Mouse (Mus musculus): ENCODE data around the gene Rgp1. TPM values are rescaled to one million over a fixed set of nuclear protein-coding genes. Genes with fewer than 3 reads are reported as not detected.

Gene Rgp1
- 13.7 and 15.7 TPM in 2 replicates for polyA plus RNA-seq (2015; fragmentation: Nextera tagmentation; extraction: Ambion mirVana)

DNA sequence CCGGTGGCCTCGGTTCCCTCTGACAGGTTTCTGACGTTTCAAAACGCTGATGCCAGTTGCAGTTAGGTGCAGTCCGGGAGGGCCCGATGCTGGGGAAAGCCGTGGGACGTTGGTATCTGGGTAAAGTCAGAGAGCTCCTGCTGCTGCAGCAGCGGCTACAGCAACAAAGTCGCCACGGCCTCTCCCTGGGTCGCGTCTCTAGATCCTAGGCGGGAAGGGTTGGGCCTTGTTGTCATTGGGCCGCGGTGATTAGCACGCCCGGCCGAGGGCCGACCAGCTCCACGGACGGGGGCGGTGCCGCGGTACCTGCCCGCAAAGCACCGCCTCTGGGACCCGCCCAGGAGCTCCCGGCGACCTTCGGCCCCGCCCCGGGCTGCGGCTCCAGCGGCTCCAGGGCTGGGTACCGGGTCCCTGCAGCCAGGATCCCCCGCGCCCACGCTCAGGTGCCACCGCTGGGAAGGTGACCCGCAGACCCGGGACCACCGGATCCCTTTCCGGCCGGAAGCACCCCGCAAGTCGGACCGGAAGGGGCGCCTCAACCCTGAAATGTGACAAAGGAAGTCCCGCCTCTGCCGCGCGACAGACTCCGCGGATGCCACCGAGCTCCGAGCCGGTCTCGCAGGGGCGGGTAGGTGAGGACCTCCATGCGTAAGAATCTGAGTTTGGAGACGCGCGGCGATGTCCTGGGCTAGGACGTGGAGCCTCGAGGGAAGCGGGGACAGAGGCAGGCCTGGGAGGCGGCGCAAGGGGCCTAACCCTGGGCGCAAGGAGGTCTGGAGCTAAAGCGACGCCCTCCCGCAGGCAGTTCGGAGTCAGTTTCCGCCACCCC, at the start of gene Rgp1, which contains the start of gene Gba2:
TSS of gene Rgp1 (plus strand) at position 340 of the 829 bp plus-strand sequence.
TSS of gene Gba2 (minus strand) at position 498 of the 829 bp plus-strand sequence.
- Histone ChIP-seq H3K9ac (replicated peaks; ENCODE audit: low read depth) (peak within 1 kb of the TSS; percentile 75), H3K27me3 (replicated peaks; ENCODE audit: insufficient read depth, low read length) (no peaks in the 10 kb centered on the region), H3K4me3 (ENCODE audit: low read depth, low read length) (peak within 1 kb of the TSS; percentile 83), H3K36me3 (ENCODE audit: insufficient read depth, low read length) (peaks cover 22% of the 10 kb centered on the region; the same call in 1 of the 2 replicates), H3K27ac (ENCODE audit: low read length) (peak within 1 kb of the TSS; percentile 83), H3K9me3 (ENCODE audit: low read length) (no peaks in the 10 kb centered on the region), H3K4me2 (replicated peaks; ENCODE audit: low read depth, low read length) (peak within 1 kb of the TSS; percentile 88), H3K4me1 (ENCODE audit: insufficient read depth, low read depth, low read length) (peaks cover 23% of the 10 kb centered on the region; the same call in 1 of the 2 replicates)
- ATAC-seq = peak; percentile 98
- TF ChIP-seq EP300 (IDR thresholded peaks at IDR 0.05) (no peak), CTCF (IDR thresholded peaks at IDR 0.05) (peak; percentile 32)
- DNase-seq (ENCODE audit: low spot score) = peak; percentile 96
- under 1% methylated on average over 74 of the region's 76 CpGs for WGBS

- Histone ChIP-seq H3K27me3 (replicated peaks; ENCODE audit: insufficient read depth, low read length) (no peaks in the 10 kb centered on the region), H3K9ac (replicated peaks; ENCODE audit: low read depth) (no peak overlapping the region), H3K27ac (ENCODE audit: low read length) (no peak overlapping the region), H3K4me1 (ENCODE audit: insufficient read depth, low read depth, low read length) (no peaks in the 10 kb centered on the region), H3K4me3 (ENCODE audit: low read depth, low read length) (no peak overlapping the region), H3K4me2 (replicated peaks; ENCODE audit: low read depth, low read length) (no peak overlapping the region), H3K36me3 (ENCODE audit: insufficient read depth, low read length) (peaks cover 27% of the 10 kb centered on the region), H3K9me3 (ENCODE audit: low read length) (no peaks in the 10 kb centered on the region)
- WGBS = 56% methylated on average over 8 of the region's 8 CpGs
- DNase-seq (ENCODE audit: low spot score) (no peak), ATAC-seq (no peak)
- TF ChIP-seq CTCF (IDR thresholded peaks at IDR 0.05) (no peak), EP300 (IDR thresholded peaks at IDR 0.05) (no peak)
Measured at GRCm38 (mm10) chr4:43530081-43530501, 48.4 kb upstream of the Rgp1 start.

GRCm38 (mm10) chr4:43530581-43530980, 47.9 kb upstream of the Rgp1 start:
- H3K4me2 ChIP-seq (replicated peaks; ENCODE audit: low read depth, low read length) = no peak overlapping the region
- H3K4me3 ChIP-seq (ENCODE audit: low read depth, low read length) = no peak overlapping the region
- H3K4me1 ChIP-seq (ENCODE audit: insufficient read depth, low read depth, low read length) = no peaks in the 10 kb centered on the region
- no peak for TF ChIP-seq EP300 (IDR thresholded peaks at IDR 0.05)
- peak; percentile 86 for TF ChIP-seq CTCF (IDR thresholded peaks at IDR 0.05)
- H3K36me3 ChIP-seq (ENCODE audit: insufficient read depth, low read length) = peaks cover 31% of the 10 kb centered on the region
- ATAC-seq (peak; percentile 70), DNase-seq (ENCODE audit: low spot score) (peak; percentile 92)
- H3K9ac ChIP-seq (replicated peaks; ENCODE audit: low read depth) = no peak overlapping the region
- H3K27ac ChIP-seq (ENCODE audit: low read length) = no peak overlapping the region
- no peaks in the 10 kb centered on the region for H3K9me3 ChIP-seq (ENCODE audit: low read length)
- H3K27me3 ChIP-seq (replicated peaks; ENCODE audit: insufficient read depth, low read length) = no peaks in the 10 kb centered on the region
- 15% methylated on average over 7 of the region's 7 CpGs for WGBS

GRCm38 (mm10) chr4:43533270-43533669, 45.2 kb upstream of the Rgp1 start:
- no peak overlapping the region for H3K4me3 ChIP-seq (ENCODE audit: low read depth, low read length)
- H3K27me3 ChIP-seq (replicated peaks; ENCODE audit: insufficient read depth, low read length) = no peaks in the 10 kb centered on the region
- H3K4me2 ChIP-seq (replicated peaks; ENCODE audit: low read depth, low read length) = no peak overlapping the region
- WGBS = 78% methylated on average over 9 of the region's 9 CpGs
- H3K4me1 ChIP-seq (ENCODE audit: insufficient read depth, low read depth, low read length) = no peaks in the 10 kb centered on the region
- H3K9me3 ChIP-seq (ENCODE audit: low read length) = no peaks in the 10 kb centered on the region
- ATAC-seq = no peak
- no peak for DNase-seq (ENCODE audit: low spot score)
- no peak for TF ChIP-seq EP300 (IDR thresholded peaks at IDR 0.05)
- no peak for TF ChIP-seq CTCF (IDR thresholded peaks at IDR 0.05)
- H3K36me3 ChIP-seq (ENCODE audit: insufficient read depth, low read length) = peaks cover 58% of the 10 kb centered on the region
- no peak overlapping the region for H3K27ac ChIP-seq (ENCODE audit: low read length)
- no peak overlapping the region for H3K9ac ChIP-seq (replicated peaks; ENCODE audit: low read depth)

GRCm38 (mm10) chr4:43535628-43536027, 42.9 kb upstream of the Rgp1 start:
- no peak overlapping the region for H3K4me2 ChIP-seq (replicated peaks; ENCODE audit: low read depth, low read length)
- H3K27me3 ChIP-seq (replicated peaks; ENCODE audit: insufficient read depth, low read length) = no peaks in the 10 kb centered on the region
- no peak overlapping the region for H3K27ac ChIP-seq (ENCODE audit: low read length)
- peaks cover 79% of the 10 kb centered on the region for H3K36me3 ChIP-seq (ENCODE audit: insufficient read depth, low read length)
- H3K9me3 ChIP-seq (ENCODE audit: low read length) = no peaks in the 10 kb centered on the region
- H3K4me3 ChIP-seq (ENCODE audit: low read depth, low read length) = no peak overlapping the region
- DNase-seq (ENCODE audit: low spot score) (no peak), ATAC-seq (no peak)
- WGBS = 92% methylated on average over 8 of the region's 8 CpGs
- H3K9ac ChIP-seq (replicated peaks; ENCODE audit: low read depth) = no peak overlapping the region
- no peaks in the 10 kb centered on the region for H3K4me1 ChIP-seq (ENCODE audit: insufficient read depth, low read depth, low read length)
- TF ChIP-seq CTCF (IDR thresholded peaks at IDR 0.05) (no peak), EP300 (IDR thresholded peaks at IDR 0.05) (no peak)

- TF ChIP-seq EP300 (IDR thresholded peaks at IDR 0.05) = no peak
- TF ChIP-seq CTCF (IDR thresholded peaks at IDR 0.05) = no peak
- DNase-seq (ENCODE audit: low spot score) = no peak
- Histone ChIP-seq H3K27me3 (replicated peaks; ENCODE audit: insufficient read depth, low read length) (no peaks in the 10 kb centered on the region), H3K4me3 (ENCODE audit: low read depth, low read length) (no peak overlapping the region), H3K27ac (ENCODE audit: low read length) (no peak overlapping the region), H3K36me3 (ENCODE audit: insufficient read depth, low read length) (peaks cover 82% of the 10 kb centered on the region), H3K9ac (replicated peaks; ENCODE audit: low read depth) (no peak overlapping the region), H3K4me1 (ENCODE audit: insufficient read depth, low read depth, low read length) (no peaks in the 10 kb centered on the region), H3K4me2 (replicated peaks; ENCODE audit: low read depth, low read length) (no peak overlapping the region), H3K9me3 (ENCODE audit: low read length) (no peaks in the 10 kb centered on the region)
- WGBS = 84% methylated on average over 9 of the region's 9 CpGs
- no peak for ATAC-seq
Measured at GRCm38 (mm10) chr4:43536031-43536430, 42.5 kb upstream of the Rgp1 start.
